Mouse (Mus musculus): Measurements from ENCODE around the gene 9430097D07Rik. TPM values are rescaled to one million over a fixed set of nuclear protein-coding genes. Genes with fewer than 3 reads are reported as not detected.

9430097D07Rik gene
- total and polyA plus RNA-seq, 2 experiments from 2014 or later, result 0.45 to 1.0 TPM

- H3K27me3 ChIP-seq (ENCODE audit: insufficient read depth, low read length), result no peaks in the 10 kb centered on the region
- TF ChIP-seq CTCF (IDR thresholded peaks at IDR 0.05; ENCODE audit: low read depth), result no peak
- H3K9me3 ChIP-seq (ENCODE audit: low read length), result no peaks in the 10 kb centered on the region
- no peak for DNase-seq
- no peak for ATAC-seq
- peak overlapping the region; percentile 46 for H3K27ac ChIP-seq (ENCODE audit: low read depth, low read length)
- peak overlapping the region; percentile 92 for H3K4me3 ChIP-seq (ENCODE audit: low read depth, low read length)
- peaks cover 25% of the 10 kb centered on the region for H3K4me1 ChIP-seq (ENCODE audit: insufficient read depth)
- WGBS, result 3% methylated on average over 14 of the region's 14 CpGs
- peak overlapping the region; percentile 92 for H3K9ac ChIP-seq
- peak overlapping the region; percentile 76 for H3K4me2 ChIP-seq (ENCODE audit: low read depth)
- no peaks in the 10 kb centered on the region for H3K36me3 ChIP-seq (ENCODE audit: insufficient read depth)
These were observed 39.3 kb downstream of the 9430097D07Rik start for GRCm38 (mm10) chr2:32536086-32536633.

- H3K9me3 ChIP-seq (ENCODE audit: low read length), result no peaks in the 10 kb centered on the region
- no peaks in the 10 kb centered on the region for H3K27me3 ChIP-seq (ENCODE audit: insufficient read depth, low read length)
- TF ChIP-seq CTCF (IDR thresholded peaks at IDR 0.05; ENCODE audit: low read depth), result no peak
- ATAC-seq, result peak; percentile 53; the same call in 1 of the 2 replicates
- DNase-seq, result peak; percentile 60
- no peaks in the 10 kb centered on the region for H3K36me3 ChIP-seq (ENCODE audit: insufficient read depth)
- peak overlapping the region; percentile 92 for H3K4me3 ChIP-seq (ENCODE audit: low read depth, low read length)
- peak overlapping the region; percentile 91 for H3K27ac ChIP-seq (ENCODE audit: low read depth, low read length)
- H3K9ac ChIP-seq, result peak overlapping the region; percentile 92
- peaks cover 25% of the 10 kb centered on the region for H3K4me1 ChIP-seq (ENCODE audit: insufficient read depth)
- peak overlapping the region; percentile 76 for H3K4me2 ChIP-seq (ENCODE audit: low read depth)
- 2% methylated on average over 55 of the region's 56 CpGs for WGBS
These were observed 39.9 kb downstream of the 9430097D07Rik start for GRCm38 (mm10) chr2:32535501-32535991.

- Histone ChIP-seq H3K4me1 (ENCODE audit: insufficient read depth) (peaks cover 25% of the 10 kb centered on the region), H3K9ac (peak within 1 kb of the TSS; percentile 92), H3K4me2 (ENCODE audit: low read depth) (peak within 1 kb of the TSS; percentile 76), H3K27me3 (ENCODE audit: insufficient read depth, low read length) (no peaks in the 10 kb centered on the region), H3K36me3 (ENCODE audit: insufficient read depth) (no peaks in the 10 kb centered on the region), H3K9me3 (ENCODE audit: low read length) (no peaks in the 10 kb centered on the region), H3K4me3 (ENCODE audit: low read depth, low read length) (peak within 1 kb of the TSS; percentile 92), H3K27ac (ENCODE audit: low read depth, low read length) (peak within 1 kb of the TSS; percentile 91)
- peak; percentile 98 for DNase-seq
- ATAC-seq, result peak; percentile 96
- under 1% methylated on average over 66 of the region's 67 CpGs for WGBS
- no peak for TF ChIP-seq CTCF (IDR thresholded peaks at IDR 0.05; ENCODE audit: low read depth)
These were observed 40.6 kb downstream of the 9430097D07Rik start, which contains the start of gene Fam102a for GRCm38 (mm10) chr2:32534733-32535471. Fam102a (plus strand) TSS chr2:32535332.

- DNase-seq (peak; percentile 45), ATAC-seq (no peak)
- H3K27me3 ChIP-seq (ENCODE audit: insufficient read depth, low read length), result no peaks in the 10 kb centered on the region
- H3K9me3 ChIP-seq (ENCODE audit: low read length), result no peaks in the 10 kb centered on the region
- peak overlapping the region; percentile 76 for H3K4me2 ChIP-seq (ENCODE audit: low read depth)
- no peak for TF ChIP-seq CTCF (IDR thresholded peaks at IDR 0.05; ENCODE audit: low read depth)
- peaks cover 25% of the 10 kb centered on the region for H3K4me1 ChIP-seq (ENCODE audit: insufficient read depth)
- H3K27ac ChIP-seq (ENCODE audit: low read depth, low read length), result peak overlapping the region; percentile 66
- H3K36me3 ChIP-seq (ENCODE audit: insufficient read depth), result no peaks in the 10 kb centered on the region
- peak overlapping the region; percentile 92 for H3K4me3 ChIP-seq (ENCODE audit: low read depth, low read length)
- 14% methylated on average over 13 of the region's 13 CpGs for WGBS
- H3K9ac ChIP-seq, result peak overlapping the region; percentile 55
These were observed 41.3 kb downstream of the 9430097D07Rik start for GRCm38 (mm10) chr2:32534061-32534732.

- 92% methylated on average over 2 of the region's 2 CpGs for WGBS
- no peak for ATAC-seq
These were observed 42.3 kb downstream of the 9430097D07Rik start for GRCm38 (mm10) chr2:32533163-32533562.

GRCm38 (mm10) chr2:32530479-32530878 is 45.0 kb downstream of the 9430097D07Rik start:
- Histone ChIP-seq H3K4me1 (ENCODE audit: insufficient read depth) (0 out of 2 replicates have a peak, but pooled peaks cover 4% of the 10 kb centered on the region), H3K4me2 (ENCODE audit: low read depth) (no peak overlapping the region), H3K27ac (ENCODE audit: low read depth, low read length) (no peak overlapping the region), H3K36me3 (ENCODE audit: insufficient read depth) (no peaks in the 10 kb centered on the region), H3K27me3 (ENCODE audit: insufficient read depth, low read length) (no peaks in the 10 kb centered on the region), H3K4me3 (ENCODE audit: low read depth, low read length) (no peak overlapping the region), H3K9ac (no peak overlapping the region), H3K9me3 (ENCODE audit: low read length) (no peaks in the 10 kb centered on the region)
- 69% methylated on average over 2 of the region's 2 CpGs for WGBS
- TF ChIP-seq CTCF (IDR thresholded peaks at IDR 0.05; ENCODE audit: low read depth), result no peak
- DNase-seq, result no peak
- ATAC-seq, result no peak

More at GRCm38 (mm10) chr2:32533163-32533562, 42.3 kb downstream of the 9430097D07Rik start:
- Histone ChIP-seq H3K27ac (ENCODE audit: low read depth, low read length) (no peak overlapping the region), H3K36me3 (ENCODE audit: insufficient read depth) (no peaks in the 10 kb centered on the region), H3K4me1 (ENCODE audit: insufficient read depth) (peaks cover 19% of the 10 kb centered on the region; the same call in 1 of the 2 replicates), H3K27me3 (ENCODE audit: insufficient read depth, low read length) (no peaks in the 10 kb centered on the region), H3K9ac (no peak overlapping the region), H3K4me3 (ENCODE audit: low read depth, low read length) (no peak overlapping the region), H3K9me3 (ENCODE audit: low read length) (no peaks in the 10 kb centered on the region), H3K4me2 (ENCODE audit: low read depth) (no peak overlapping the region)
- no peak for DNase-seq
- TF ChIP-seq CTCF (IDR thresholded peaks at IDR 0.05; ENCODE audit: low read depth), result no peak
